In genomic region chr8:9770261-9770998, GRCm38 (mm10) we compare ENCODE assay signal across 7 mouse cellular contexts. TPM values are rescaled to one million over a fixed set of nuclear protein-coding genes. Genes with fewer than 3 reads are reported as not detected.
A peak's percentile ranks its signal among the peaks of the same experiment; 100 is the strongest.
DNase-seq lines count a peak whose midpoint lies in the region; ATAC-seq and TF ChIP-seq lines count a peak whose summit lies in the region.

No protein-coding gene starts in this region.

- peak overlapping the region; percentile 89 for H3K9ac ChIP-seq in hindbrain, embryonic 14.5 days
- 0 out of 2 replicates have a peak overlapping the region, but pooled peaks have one; percentile 18 for H3K9ac ChIP-seq in limb, embryonic 12.5 days (replicated peaks)

- 1% methylated on average over 47 of the region's 48 CpGs for WGBS in hindbrain, embryonic 14.5 days
- WGBS in limb, embryonic 12.5 days = 1% methylated on average over 45 of the region's 48 CpGs

- no peak for TF ChIP-seq CTCF in testis, adult 2 months (IDR thresholded peaks at IDR 0.05; ENCODE audit: control insufficient read depth, insufficient read depth, insufficient replicate concordance, low read depth, low read length)

- TF ChIP-seq POLR2A in testis, adult 2 months (IDR thresholded peaks at IDR 0.05; ENCODE audit: control insufficient read depth, low read depth, low read length) = no peak

- H3K9me3 ChIP-seq in hindbrain, embryonic 14.5 days (ENCODE audit: control insufficient read depth, low read length) = no peaks in the 10 kb centered on the region
- no peaks in the 10 kb centered on the region for H3K9me3 ChIP-seq in limb, embryonic 12.5 days

- H3K27ac ChIP-seq in testis, adult 2 months (ENCODE audit: control insufficient read depth, insufficient read depth, low read depth, low read length) = no peak overlapping the region
- peak overlapping the region; percentile 95 for H3K27ac ChIP-seq in hindbrain, embryonic 14.5 days
- H3K27ac ChIP-seq in limb, embryonic 12.5 days = no peak overlapping the region

- H3K27me3 ChIP-seq in testis, adult 2 months (ENCODE audit: control insufficient read depth, insufficient read depth, low read length) = peaks cover 2% of the 10 kb centered on the region; the same call in 1 of the 2 replicates
- no peaks in the 10 kb centered on the region for H3K27me3 ChIP-seq in hindbrain, embryonic 14.5 days (ENCODE audit: control insufficient read depth, insufficient read depth, low read length)
- peaks cover 57% of the 10 kb centered on the region for H3K27me3 ChIP-seq in limb, embryonic 12.5 days

- peak overlapping the region; percentile 21 for H3K4me3 ChIP-seq in testis, adult 2 months (ENCODE audit: control insufficient read depth, low read depth, low read length)
- peak overlapping the region; percentile 84 for H3K4me3 ChIP-seq in hindbrain, embryonic 14.5 days (replicated peaks; ENCODE audit: low read length)
- peak overlapping the region; percentile 60 for H3K4me3 ChIP-seq in limb, embryonic 12.5 days (replicated peaks)

- peak overlapping the region; percentile 57 for H3K4me2 ChIP-seq in hindbrain, embryonic 14.5 days (replicated peaks)
- H3K4me2 ChIP-seq in limb, embryonic 12.5 days = peak overlapping the region; percentile 93

- DNase-seq in testis, postnatal 14 days (ENCODE audit: low spot score) = no peak
- peak; percentile 62 for DNase-seq in embryo, embryonic 10 days (ENCODE audit: low spot score)
- DNase-seq in hindbrain, embryonic 14.5 days (ENCODE audit: low spot score) = peak; percentile 60
- peak; percentile 57 for DNase-seq in right cerebral cortex, adult 18-20 months
- no peak for DNase-seq in spleen, postnatal 10 days (ENCODE audit: low spot score in 2 of 2)

- H3K4me1 ChIP-seq in testis, adult 2 months (ENCODE audit: control insufficient read depth, insufficient read depth, low read length) = peaks cover 15% of the 10 kb centered on the region
- peaks cover 16% of the 10 kb centered on the region for H3K4me1 ChIP-seq in hindbrain, embryonic 14.5 days (replicated peaks; ENCODE audit: control insufficient read depth, insufficient read depth, low read length)
- peaks cover 22% of the 10 kb centered on the region for H3K4me1 ChIP-seq in limb, embryonic 12.5 days (replicated peaks)

- H3K36me3 ChIP-seq in testis, adult 2 months (ENCODE audit: control insufficient read depth, insufficient read depth, low read length) = no peaks in the 10 kb centered on the region
- no peaks in the 10 kb centered on the region for H3K36me3 ChIP-seq in hindbrain, embryonic 14.5 days (replicated peaks; ENCODE audit: control insufficient read depth, insufficient read depth)
- H3K36me3 ChIP-seq in limb, embryonic 12.5 days = no peaks in the 10 kb centered on the region

- ATAC-seq in hindbrain, embryonic 14.5 days (ENCODE audit: low FRiP score) = 0 out of 2 replicates have a peak, but pooled peaks have one; percentile 24
- ATAC-seq in limb, embryonic 12.5 days (ENCODE audit: insufficient number of reproducible peaks, insufficient read depth, low FRiP score, low TSS enrichment, low read depth) = no peak

RNA-seq across cellular contexts. Expression of gene Fam155a, which starts 0.5 kb away (rescaled TPM):
- polyA plus RNA-seq in testis, adult 2 months (2012; rRNA removed) = 0.08 TPM in 1 of 2 replicates, not detected in the other
- 28.7 and 30.6 TPM in 2 replicates for polyA plus RNA-seq in hindbrain, embryonic 14.5 days (2014; fragmentation: Nextera tagmentation; extraction: Ambion mirVana)
- 0.99 and 1.2 TPM in 2 replicates for polyA plus RNA-seq in limb, embryonic 12.5 days (2016; fragmentation: Nextera tagmentation; extraction: Ambion mirVana)

Comparison
In these comparisons a context has a peak if more than half of its experiments do, and no peak if none do; other contexts are left out.
1. H3K4me3 ChIP-seq: peak in every context shown above with its lines; median percentile 84 in hindbrain, embryonic 14.5 days; 60 in limb, embryonic 12.5 days; 21 in testis, adult 2 months.
2. DNase-seq: peak in embryo, embryonic 10 days (single experiment), hindbrain, embryonic 14.5 days (single experiment) and right cerebral cortex, adult 18-20 months (single experiment); none in testis, postnatal 14 days (single experiment) and spleen, postnatal 10 days (0 of 2).
3. RNA of gene Fam155a, which starts 0.5 kb away (polyA plus RNA-seq): 28.7 to 30.6 TPM in hindbrain, embryonic 14.5 days; 0.99 to 1.2 TPM in limb, embryonic 12.5 days and 0.08 TPM in testis, adult 2 months; every median in the first group is over 10 times any median in the second.